Mouse (Mus musculus) ES-E14 (cell line): Measurements from ENCODE around the gene Cecr2.

Experiments used
- CHD2 ChIP-seq: IDR thresholded peaks from 2 replicates; pipeline ENCODE4 v1.6.1; 2014; ENCODE audit warnings: mild to moderate bottlenecking, low read depth, low read length, inconsistent platforms
- HCFC1 ChIP-seq: IDR thresholded peaks from 2 replicates; pipeline ENCODE4 v1.6.1; 2012; ENCODE audit warnings: low read length, inconsistent platforms, borderline replicate concordance; ENCODE audit not compliant: insufficient read depth
- MAFK ChIP-seq: IDR thresholded peaks from 2 replicates; pipeline ENCODE4 v1.6.1; 2014; ENCODE audit warnings: mild to moderate bottlenecking, low read depth, low read length, inconsistent platforms; ENCODE audit not compliant: insufficient read depth
- ZC3H11A ChIP-seq: IDR thresholded peaks from 2 replicates; pipeline ENCODE4 v1.6.1; 2012; ENCODE audit warnings: low read depth, mild to moderate bottlenecking, inconsistent platforms, low read length, borderline replicate concordance
- ZNF384 ChIP-seq: IDR thresholded peaks from 2 replicates; pipeline ENCODE4 v1.6.1; 2012; ENCODE audit warnings: low read depth, low read length, inconsistent platforms

GRCm38 (mm10) chr6:120644346-120645299, 21.5 kb upstream of the Cecr2 start:
- TF ChIP-seq ZC3H11A (no peak), HCFC1 (no peak), CHD2 (no peak), ZNF384 (no peak), MAFK (no peak)
